Mouse (Mus musculus) lung, postnatal 0 days (tissue): ENCODE results near the gene Birc6. TPM values are rescaled to one million over a fixed set of nuclear protein-coding genes. Genes with fewer than 3 reads are reported as not detected.

ENCODE experiments used
- ATAC-seq: fragments of 200-750 bp; cut with Nextera tagmentation; 2 replicates; pipeline ENCODE4 v1.8.0; 2017; ENCODE audit warnings: moderate library complexity
- DNase-seq: peaks from one replicate; pipeline ENCODE4 v3.0.0-alpha.2; 2016; ENCODE audit warnings: low spot score
- H3K27ac ChIP-seq: fragments of 300-500 bp; sonication (generic); 2 replicates; pipeline ENCODE4 v1.5.1; 2014; ENCODE audit warnings: antibody characterized with exemption, mild to moderate bottlenecking, low read length, mixed read lengths
- H3K27me3 ChIP-seq: fragments of 300-500 bp; sonication (generic); replicated peaks from 2 replicates; pipeline ENCODE4 v1.6.1; 2014; ENCODE audit warnings: low read length, mixed read lengths; ENCODE audit not compliant: insufficient read depth
- H3K36me3 ChIP-seq: fragments of 300-500 bp; sonication (generic); 2 replicates; pipeline ENCODE4 v1.6.1; 2014; ENCODE audit warnings: low read length, mixed read lengths; ENCODE audit not compliant: insufficient read depth
- H3K4me1 ChIP-seq: fragments of 300-500 bp; sonication (generic); 2 replicates; pipeline ENCODE4 v1.6.1; 2014; ENCODE audit warnings: antibody characterized with exemption, low read depth, low read length, mixed read lengths; ENCODE audit not compliant: insufficient read depth
- H3K4me2 ChIP-seq: fragments of 300-500 bp; sonication (generic); replicated peaks from 2 replicates; pipeline ENCODE4 v1.6.1; 2014; ENCODE audit warnings: low read depth, mild to moderate bottlenecking, low read length, moderate library complexity, mixed read lengths
- H3K4me3 ChIP-seq: fragments of 300-500 bp; sonication (generic); 2 replicates; pipeline ENCODE4 v1.5.1; 2014; ENCODE audit warnings: low read depth, low read length
- H3K9ac ChIP-seq: fragments of 300-500 bp; sonication (generic); replicated peaks from 2 replicates; pipeline ENCODE4 v1.6.1; 2014; ENCODE audit warnings: low read depth, mild to moderate bottlenecking
- H3K9me3 ChIP-seq: fragments of 300-500 bp; sonication (generic); 2 replicates; pipeline ENCODE4 v1.6.1; 2016; ENCODE audit warnings: low read length, mixed read lengths
- CTCF ChIP-seq: IDR thresholded peaks from 2 replicates; pipeline ENCODE4 v1.5.1; 2016; ENCODE audit warnings: antibody characterized with exemption, mild to moderate bottlenecking
- EP300 ChIP-seq: IDR thresholded peaks from 2 replicates; pipeline ENCODE4 v1.6.1; 2016; ENCODE audit warnings: antibody characterized with exemption, mild to moderate bottlenecking, control low read depth
- WGBS: fragments of 180-500 bp; shearing (Covaris S2); extraction: QIAGEN DNeasy Blood & Tissue Kit; methylation state at CpG from one replicate; pipeline ENCODE4 v1.1.7; 2014; 5-methylcytosine and 5-hydroxymethylcytosine counted together
- polyA plus RNA-seq: library from polyadenylated mRNA; unstranded; fragments of >200 nt; fragmentation: Nextera tagmentation; extraction: Ambion mirVana; gene quantifications from 2 replicates; pipeline ENCODE4 v1.2.1, GENCODE M21; 2015

Gene Birc6
- polyA plus RNA-seq, 1 experiment from 2014 or later: 108 TPM

DNA sequence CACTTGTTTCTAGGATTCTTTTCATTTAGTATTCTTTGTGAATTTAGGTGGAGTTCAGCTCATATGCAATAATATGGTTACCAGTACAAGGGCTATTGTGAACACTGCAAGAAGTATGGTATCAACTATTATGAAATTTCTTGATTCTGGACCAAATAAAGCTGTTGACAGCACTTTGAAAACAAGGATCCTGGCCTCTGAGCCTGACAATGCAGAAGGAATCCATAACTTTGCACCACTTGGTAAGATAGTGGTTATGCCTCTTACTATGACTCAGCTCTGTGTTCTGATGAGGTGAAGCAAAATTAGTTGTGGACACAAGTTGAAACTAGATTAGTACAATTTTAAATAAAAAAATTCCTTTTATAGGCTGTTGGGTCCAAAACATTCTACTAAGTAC lies 114.3 kb downstream of the Birc6 start:
- DNase-seq (peak; percentile 71), ATAC-seq (peak; percentile 85)
- H3K27me3 ChIP-seq: no peaks in the 10 kb centered on the region
- no peak overlapping the region for H3K9ac ChIP-seq
- H3K27ac ChIP-seq: peak overlapping the region; percentile 14; the same call in 1 of the 2 replicates
- peaks cover 32% of the 10 kb centered on the region for H3K36me3 ChIP-seq
- H3K4me1 ChIP-seq: no peaks in the 10 kb centered on the region
- no peak for TF ChIP-seq EP300
- no peaks in the 10 kb centered on the region for H3K9me3 ChIP-seq
- no peak overlapping the region for H3K4me2 ChIP-seq
- no peak overlapping the region for H3K4me3 ChIP-seq

DNA sequence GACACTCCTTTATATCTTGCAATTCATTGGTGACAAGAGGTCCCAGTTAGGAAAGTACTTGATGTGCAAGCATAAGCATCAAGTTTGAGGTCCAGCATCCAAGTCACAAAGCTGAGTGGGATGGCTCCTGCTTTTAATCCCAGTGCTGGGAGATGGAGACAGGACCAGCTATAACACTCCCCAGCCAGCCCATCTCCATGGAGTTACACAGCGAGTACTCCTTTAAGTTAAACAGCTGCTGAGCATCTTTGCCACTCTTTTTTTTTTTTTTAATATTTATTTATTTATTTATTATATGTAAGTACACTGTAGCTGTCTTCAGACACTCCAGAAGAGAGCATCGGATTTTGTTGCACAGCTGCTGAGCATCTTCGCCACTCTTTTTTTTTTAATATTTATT lies 130.3 kb downstream of the Birc6 start:
- TF ChIP-seq EP300: no peak
- no peak for TF ChIP-seq CTCF
- Histone ChIP-seq H3K9me3 (no peaks in the 10 kb centered on the region), H3K4me2 (no peak overlapping the region), H3K36me3 (peaks cover 24% of the 10 kb centered on the region), H3K4me3 (no peak overlapping the region), H3K9ac (no peak overlapping the region), H3K4me1 (no peaks in the 10 kb centered on the region), H3K27me3 (no peaks in the 10 kb centered on the region), H3K27ac (no peak overlapping the region)
- DNase-seq: peak; percentile 29
- 77% methylated on average over 3 of the region's 3 CpGs for WGBS
- ATAC-seq: peak; percentile 65

DNA sequence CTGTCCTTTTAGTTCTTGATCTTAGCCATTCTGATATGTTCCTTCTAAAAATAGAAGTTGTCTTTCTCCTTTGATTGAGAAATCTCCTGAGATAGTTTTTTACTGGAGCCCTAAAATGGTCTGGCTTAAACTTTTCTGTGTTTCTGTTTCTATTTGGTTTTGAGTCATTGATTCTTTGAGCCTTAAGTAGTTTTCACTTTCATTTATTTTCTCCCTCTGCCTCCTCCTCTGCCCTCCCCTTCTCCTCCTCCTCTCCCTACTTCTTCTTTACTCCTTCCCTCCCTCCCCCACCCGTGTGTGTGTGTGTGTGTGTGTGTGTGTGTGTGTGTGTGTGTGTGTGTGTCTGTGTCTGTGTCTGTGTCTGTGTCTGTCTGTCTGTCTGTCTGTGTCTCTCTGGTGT lies 139.9 kb downstream of the Birc6 start:
- peaks cover 26% of the 10 kb centered on the region; the same call in 1 of the 2 replicates for H3K36me3 ChIP-seq

DNA sequence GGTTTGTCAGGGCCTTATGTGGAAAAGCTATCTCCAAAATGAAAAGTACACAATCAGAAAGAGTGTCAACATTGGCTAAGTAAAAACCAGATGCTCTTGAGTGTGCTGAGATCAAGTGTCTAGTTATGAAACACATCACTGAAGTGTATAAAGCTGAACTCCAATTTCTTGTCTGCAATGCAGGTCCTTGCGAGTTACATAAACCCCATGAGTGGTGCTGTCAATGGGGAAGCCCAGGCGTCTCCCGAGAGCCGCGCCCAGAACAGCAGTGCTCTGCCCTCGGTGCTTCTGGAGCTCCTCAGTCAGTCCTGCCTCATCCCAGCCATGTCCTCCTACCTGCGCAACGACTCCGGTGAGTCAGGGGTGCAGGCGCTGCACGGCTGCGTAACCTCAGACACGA lies 141.9 kb downstream of the Birc6 start:
- TF ChIP-seq CTCF: no peak
- TF ChIP-seq EP300: peak; percentile 53; the same call in 1 of the 2 replicates
- ATAC-seq (peak; percentile 88), DNase-seq (peak; percentile 84)
- Histone ChIP-seq H3K27me3 (no peaks in the 10 kb centered on the region), H3K9ac (no peak overlapping the region), H3K9me3 (no peaks in the 10 kb centered on the region), H3K4me1 (no peaks in the 10 kb centered on the region), H3K36me3 (peaks cover 14% of the 10 kb centered on the region; the same call in 1 of the 2 replicates), H3K4me3 (no peak overlapping the region), H3K27ac (peak overlapping the region; percentile 33; the same call in 1 of the 2 replicates), H3K4me2 (0 out of 2 replicates have a peak overlapping the region, but pooled peaks have one; percentile 6)
- 70% methylated on average over 13 of the region's 13 CpGs for WGBS

More for the DNA sequence above, 139.9 kb downstream of the Birc6 start:
- H3K4me3 ChIP-seq: no peak overlapping the region
- H3K4me2 ChIP-seq: no peak overlapping the region
- H3K27me3 ChIP-seq: no peaks in the 10 kb centered on the region
- no peak overlapping the region for H3K9ac ChIP-seq
- no peak for ATAC-seq
- no peak for TF ChIP-seq CTCF
- no peak for TF ChIP-seq EP300
- whole genome bisulfite sequencing: no CpG with 5 or more reads among the region's 1 CpGs
- H3K4me1 ChIP-seq: no peaks in the 10 kb centered on the region
- no peaks in the 10 kb centered on the region for H3K9me3 ChIP-seq
- H3K27ac ChIP-seq: no peak overlapping the region
- DNase-seq: peak; percentile 94

DNA sequence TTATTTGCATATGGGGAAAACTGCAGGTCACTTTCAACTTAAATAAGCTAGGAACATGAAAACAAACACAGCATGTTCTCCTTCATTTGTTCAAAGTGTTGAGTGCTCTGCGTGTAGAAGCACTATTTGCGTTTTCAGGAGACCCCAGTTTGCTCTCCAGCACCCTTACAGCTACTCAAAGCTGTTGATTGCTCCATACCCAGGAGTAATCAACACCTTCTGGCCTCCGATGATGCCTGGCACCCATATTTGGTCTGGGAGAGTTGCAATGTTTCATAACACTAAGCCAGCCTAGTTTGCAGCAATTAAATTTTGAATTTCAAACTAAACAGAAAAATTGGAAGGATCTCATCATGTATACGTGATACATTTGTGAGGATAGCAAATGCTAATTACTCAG lies 144.4 kb downstream of the Birc6 start:
- Histone ChIP-seq H3K27me3 (no peaks in the 10 kb centered on the region), H3K36me3 (peaks cover 14% of the 10 kb centered on the region; the same call in 1 of the 2 replicates), H3K27ac (no peak overlapping the region), H3K9me3 (no peaks in the 10 kb centered on the region), H3K4me2 (no peak overlapping the region), H3K4me1 (no peaks in the 10 kb centered on the region), H3K9ac (no peak overlapping the region), H3K4me3 (no peak overlapping the region)
- peak; percentile 40 for DNase-seq
- WGBS: 69% methylated on average over 4 of the region's 4 CpGs
- peak; percentile 61 for ATAC-seq
- TF ChIP-seq EP300 (no peak), CTCF (no peak)

DNA sequence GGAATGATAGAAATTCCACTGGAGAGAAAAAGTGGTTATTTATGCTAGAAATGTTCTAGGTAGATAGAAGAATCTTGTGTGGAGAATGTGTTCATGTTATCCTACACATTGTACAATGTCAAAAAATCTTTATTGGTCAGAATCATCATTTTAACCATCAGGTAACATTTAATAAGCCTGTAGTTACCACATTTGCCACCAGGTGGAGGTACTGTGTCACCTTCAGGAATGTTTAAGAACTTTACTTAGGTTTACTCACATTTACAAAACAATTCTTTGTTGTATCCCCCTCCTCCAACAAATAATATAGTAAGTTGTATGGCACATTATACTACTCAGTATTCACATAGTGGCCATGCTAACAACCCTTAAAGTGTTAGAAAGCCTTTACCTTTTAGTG lies 145.2 kb downstream of the Birc6 start:
- no peak overlapping the region for H3K4me2 ChIP-seq
- H3K27me3 ChIP-seq: no peaks in the 10 kb centered on the region
- peaks cover 18% of the 10 kb centered on the region; the same call in 1 of the 2 replicates for H3K36me3 ChIP-seq
- H3K9me3 ChIP-seq: no peaks in the 10 kb centered on the region
- H3K4me1 ChIP-seq: no peaks in the 10 kb centered on the region
- no peak for TF ChIP-seq EP300
- TF ChIP-seq CTCF: peak; percentile 77
- no peak overlapping the region for H3K9ac ChIP-seq
- ATAC-seq: no peak
- H3K4me3 ChIP-seq: no peak overlapping the region
- peak; percentile 51 for DNase-seq
- H3K27ac ChIP-seq: no peak overlapping the region

DNA sequence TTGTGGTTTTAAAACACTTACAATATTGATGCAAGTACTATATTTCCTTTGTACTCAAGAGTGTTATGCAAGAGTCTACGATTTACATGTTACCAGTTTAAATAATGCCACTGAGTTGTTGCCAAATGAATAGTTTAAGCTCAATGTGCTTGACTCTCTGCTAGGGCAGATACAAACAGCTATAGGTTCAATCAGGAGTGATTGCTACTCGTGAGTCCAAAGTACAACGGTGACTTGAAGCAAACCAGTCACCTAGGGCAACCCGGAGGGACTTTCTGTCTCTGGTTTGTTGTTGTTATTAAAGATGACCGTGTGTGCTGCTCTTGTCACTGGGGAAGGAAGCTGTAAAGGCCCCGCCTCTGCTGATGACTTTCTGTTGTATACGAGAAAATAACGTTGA lies 150.0 kb downstream of the Birc6 start:
- ATAC-seq: no peak
- DNase-seq: peak; percentile 34
- Histone ChIP-seq H3K4me1 (no peaks in the 10 kb centered on the region), H3K9me3 (no peaks in the 10 kb centered on the region), H3K27me3 (no peaks in the 10 kb centered on the region), H3K27ac (no peak overlapping the region), H3K9ac (no peak overlapping the region), H3K36me3 (peaks cover 6% of the 10 kb centered on the region; the same call in 1 of the 2 replicates), H3K4me3 (no peak overlapping the region), H3K4me2 (no peak overlapping the region)
- TF ChIP-seq EP300: no peak
- no peak for TF ChIP-seq CTCF
- WGBS: 75% methylated on average over 8 of the region's 8 CpGs
